Mouse (Mus musculus): ENCODE results near the gene Tpk1.

GRCm38 (mm10) chr6:43649516-43649915, 16.6 kb downstream of the Tpk1 start:
- TF ChIP-seq POLR2A (IDR thresholded peaks at IDR 0.05; ENCODE audit: borderline replicate concordance, extremely low read depth, insufficient read depth, insufficient read length, poor library complexity, severe bottlenecking) (no peak), CTCF (IDR thresholded peaks at IDR 0.05; ENCODE audit: borderline replicate concordance, extremely low read depth, insufficient read depth, insufficient read length) (no peak)

Measured in brain, embryonic 14.5 days (tissue).